ENCODE assay signal across 19 mouse cellular contexts in the genomic region with DNA sequence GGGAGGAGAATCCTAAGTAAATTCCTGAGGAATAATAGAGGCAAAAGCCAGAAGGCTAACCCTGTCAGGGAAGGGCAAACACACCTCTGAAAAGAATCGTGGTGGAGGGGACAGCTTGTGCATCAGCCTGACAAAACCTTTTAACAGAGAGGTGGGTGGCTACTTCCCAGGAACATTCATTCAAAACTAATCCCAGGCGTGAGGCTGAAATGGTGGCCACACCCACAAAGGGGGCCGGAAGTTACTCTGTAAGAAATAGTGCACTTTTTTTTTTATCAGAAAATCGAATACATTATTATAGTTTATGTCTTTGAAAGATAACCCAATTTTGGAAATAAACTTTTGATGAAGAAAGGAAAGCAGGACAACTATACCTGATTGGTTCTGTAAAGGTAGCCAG.
DNase-seq lines count a peak whose midpoint lies in the region; ATAC-seq and TF ChIP-seq lines count a peak whose summit lies in the region.
"Had no signal": no experiment of that assay in that cellular context is flagged by ENCODE, and none has a peak within 500 bp of the region (broad histone marks: within the 10 kb centered on the region; RNA-seq: fewer than 3 reads in every experiment).

No protein-coding gene starts in this region.

- DNase-seq in stomach, postnatal 0 days (ENCODE audit: low spot score) = no peak
- peak; percentile 50 for DNase-seq in R1 (ENCODE audit: low read depth, low spot score)
- DNase-seq in liver, embryonic 13.5 days = no peak
- DNase-seq in gastrocnemius, postnatal 14 days = no peak
- DNase-seq in heart, adult 8-10 months (ENCODE audit: low spot score) = no peak
- no peak for DNase-seq in B cell, adult 2 months
- DNase-seq: adrenal gland, postnatal 14 days; cerebellum, adult 11-12 months; cerebellum, adult 9-11 months; cerebellum, postnatal 36 days; heart, adult 2 months had no signal

- no peak for ATAC-seq in stomach, embryonic 16.5 days (ENCODE audit: insufficient read depth, low FRiP score)
- ATAC-seq in stomach, postnatal 0 days (ENCODE audit: low FRiP score, low TSS enrichment) = no peak
- ATAC-seq in liver, embryonic 13.5 days (ENCODE audit: low read depth) = no peak
- ATAC-seq: forebrain, embryonic 14.5 days; intestine, embryonic 16.5 days had no signal

- H3K9ac ChIP-seq in stomach, embryonic 16.5 days (ENCODE audit: low read length) = no peak overlapping the region
- H3K9ac ChIP-seq in stomach, postnatal 0 days (ENCODE audit: low read length) = no peak overlapping the region
- no peak overlapping the region for H3K9ac ChIP-seq in liver, embryonic 13.5 days
- H3K9ac ChIP-seq: embryonic facial prominence, embryonic 13.5 days; heart, embryonic 12.5 days; hindbrain, embryonic 14.5 days had no signal

- H3K4me1 ChIP-seq in stomach, embryonic 16.5 days (ENCODE audit: control insufficient read depth, insufficient read depth, low read length) = peaks cover 4% of the 10 kb centered on the region; the same call in 1 of the 2 replicates
- H3K4me1 ChIP-seq in stomach, postnatal 0 days (replicated peaks; ENCODE audit: control insufficient read depth, insufficient read depth) = no peaks in the 10 kb centered on the region
- peaks cover 59% of the 10 kb centered on the region for H3K4me1 ChIP-seq in liver, embryonic 13.5 days (replicated peaks)
- H3K4me1 ChIP-seq: embryonic facial prominence, embryonic 13.5 days; hindbrain, embryonic 10.5 days had no signal

- H3K4me3 ChIP-seq in stomach, embryonic 16.5 days (replicated peaks; ENCODE audit: low read length) = no peak overlapping the region
- no peak overlapping the region for H3K4me3 ChIP-seq in stomach, postnatal 0 days (ENCODE audit: low read depth, low read length)
- H3K4me3 ChIP-seq in liver, embryonic 13.5 days (replicated peaks) = no peak overlapping the region
- H3K4me3 ChIP-seq: embryonic facial prominence, embryonic 13.5 days; forebrain, embryonic 10.5 days; heart, adult 2 months; heart, embryonic 12.5 days; hindbrain, embryonic 10.5 days had no signal

- no peaks in the 10 kb centered on the region for H3K9me3 ChIP-seq in stomach, embryonic 16.5 days (replicated peaks; ENCODE audit: control insufficient read depth, low read length)
- no peaks in the 10 kb centered on the region for H3K9me3 ChIP-seq in stomach, postnatal 0 days (ENCODE audit: control insufficient read depth, low read length)
- no peaks in the 10 kb centered on the region for H3K9me3 ChIP-seq in liver, embryonic 13.5 days (replicated peaks)
- H3K9me3 ChIP-seq: embryonic facial prominence, embryonic 13.5 days; forebrain, embryonic 10.5 days; heart, embryonic 12.5 days; hindbrain, embryonic 10.5 days had no signal

- no peak for TF ChIP-seq EP300 in stomach, postnatal 0 days (optimal IDR thresholded peaks at IDR 0.05)

- TF ChIP-seq CTCF in stomach, postnatal 0 days (IDR thresholded peaks at IDR 0.05; ENCODE audit: low read depth) = no peak

- no peaks in the 10 kb centered on the region for H3K27me3 ChIP-seq in stomach, embryonic 16.5 days (ENCODE audit: control insufficient read depth, insufficient read depth, low read length)
- H3K27me3 ChIP-seq in stomach, postnatal 0 days (ENCODE audit: control insufficient read depth, insufficient read depth, low read length) = no peaks in the 10 kb centered on the region
- no peaks in the 10 kb centered on the region for H3K27me3 ChIP-seq in liver, embryonic 13.5 days
- H3K27me3 ChIP-seq: embryonic facial prominence, embryonic 13.5 days; heart, embryonic 12.5 days had no signal

- H3K27ac ChIP-seq in stomach, embryonic 16.5 days (ENCODE audit: low read length) = peak overlapping the region; percentile 27; the same call in 1 of the 2 replicates
- no peak overlapping the region for H3K27ac ChIP-seq in stomach, postnatal 0 days (replicated peaks)
- H3K27ac ChIP-seq in liver, embryonic 13.5 days = peak overlapping the region; percentile 65
- H3K27ac ChIP-seq: embryonic facial prominence, embryonic 13.5 days; forebrain, embryonic 10.5 days; heart, adult 2 months; hindbrain, embryonic 10.5 days; hindbrain, embryonic 14.5 days had no signal

- 31% methylated on average over 4 of the region's 4 CpGs for WGBS in stomach, embryonic 16.5 days
- 14% methylated on average over 4 of the region's 4 CpGs for WGBS in stomach, postnatal 0 days
- 34% methylated on average over 4 of the region's 4 CpGs for WGBS in liver, embryonic 13.5 days (ENCODE audit: insufficient replicate concordance)

- no peak overlapping the region for H3K4me2 ChIP-seq in stomach, embryonic 16.5 days (ENCODE audit: low read depth, low read length)
- no peak overlapping the region for H3K4me2 ChIP-seq in stomach, postnatal 0 days (replicated peaks; ENCODE audit: low read depth)
- no peak overlapping the region for H3K4me2 ChIP-seq in liver, embryonic 13.5 days
- H3K4me2 ChIP-seq: embryonic facial prominence, embryonic 13.5 days; heart, embryonic 12.5 days; hindbrain, embryonic 14.5 days had no signal

- intact Hi-C loops in gastrocnemius, postnatal 14 days (cut with DNase I; ENCODE audit: low total_unique reads) = no loop called here

- H3K36me3 ChIP-seq in stomach, embryonic 16.5 days (ENCODE audit: control insufficient read depth, insufficient read depth, low read length) = no peaks in the 10 kb centered on the region
- no peaks in the 10 kb centered on the region for H3K36me3 ChIP-seq in stomach, postnatal 0 days (ENCODE audit: control insufficient read depth, insufficient read depth, low read length)
- H3K36me3 ChIP-seq in liver, embryonic 13.5 days = no peaks in the 10 kb centered on the region
- H3K36me3 ChIP-seq: embryonic facial prominence, embryonic 13.5 days; forebrain, embryonic 10.5 days; heart, embryonic 12.5 days; hindbrain, embryonic 10.5 days had no signal
